Mouse (Mus musculus) T-helper 2 cell (primary cell): ENCODE results near the gene Kif13a.

ENCODE experiments used
- in situ Hi-C: fragments of 300-600 bp; cut with MboI, MseI; formaldehyde crosslinking; loops from one replicate; pipeline ENCODE4 v1.15.1; 2025; ENCODE audit warnings: high pct_unique_total_duplicates

Kif13a gene

GRCm38 (mm10) chr13:46735219-46735807 is 194.4 kb downstream of the Kif13a start:
- in situ Hi-C loops: no loop called here

- in situ Hi-C loops: no loop called here
These were observed 199.7 kb downstream of the Kif13a start for GRCm38 (mm10) chr13:46729998-46730397.

- in situ Hi-C loops: no loop called here
These were observed 201.3 kb downstream of the Kif13a start for GRCm38 (mm10) chr13:46728411-46728810.

DNA sequence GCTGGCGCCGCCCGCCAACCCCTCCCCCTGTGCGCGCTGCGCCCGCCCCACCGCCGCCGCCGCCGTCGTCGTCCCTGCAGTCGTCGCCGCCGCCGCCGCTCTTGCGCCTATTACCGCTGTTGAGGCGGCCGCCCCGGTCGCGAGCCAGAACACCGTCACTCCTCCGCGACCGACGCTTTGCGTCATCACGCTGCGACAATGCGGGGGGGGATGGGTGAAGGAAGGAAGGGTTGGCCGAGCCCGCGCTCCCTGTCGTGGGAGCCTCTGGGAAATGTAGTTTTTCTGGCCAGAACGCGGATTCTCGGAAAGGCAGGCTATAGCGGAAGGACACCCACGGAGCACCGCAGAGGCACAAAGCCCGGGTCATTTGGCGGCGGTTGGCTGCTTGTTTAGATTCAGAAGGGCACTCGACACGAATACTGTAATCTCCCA is 201.8 kb downstream of the Kif13a start, which contains the start of gene Nup153:
Nup153 (minus strand) TSS at position 104 of the 432 bp plus-strand sequence.
- in situ Hi-C loops: no loop called here

GRCm38 (mm10) chr13:46727038-46727836 is 202.4 kb downstream of the Kif13a start:
- in situ Hi-C loops: no loop called here

DNA sequence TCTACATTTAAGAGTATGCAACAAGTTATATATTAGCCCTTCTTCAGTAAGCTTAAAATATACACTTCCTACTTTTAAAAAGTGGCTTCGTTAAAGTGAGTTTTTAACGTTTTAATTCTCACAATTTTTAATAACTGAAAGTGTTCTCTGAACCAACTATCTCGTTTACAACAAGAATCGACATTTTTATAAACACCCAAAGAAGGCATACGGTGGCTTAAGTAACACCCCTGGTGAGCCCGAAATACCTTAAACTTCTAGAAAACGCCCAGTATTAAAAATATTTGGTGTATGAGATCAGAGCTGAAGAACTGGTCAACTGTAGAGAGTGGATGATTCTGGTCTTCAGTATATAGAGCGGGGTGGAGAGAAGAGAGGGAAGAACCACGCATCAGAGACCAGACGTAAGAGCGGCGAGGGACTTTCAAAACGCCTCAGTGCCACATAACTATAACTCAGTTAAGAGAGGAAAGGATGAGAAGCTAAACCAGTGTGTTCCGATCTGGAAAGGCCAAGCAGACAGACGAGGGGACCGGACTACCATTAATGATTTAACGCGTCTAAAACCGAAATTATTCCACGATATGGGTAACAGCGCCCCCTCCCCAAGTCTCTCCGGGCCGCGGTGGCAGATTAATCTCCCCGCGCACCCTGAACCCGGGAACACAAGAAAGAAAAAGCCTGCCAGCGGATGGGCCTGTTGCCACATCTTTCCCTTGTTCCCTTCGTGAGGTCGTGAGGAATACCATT is 203.2 kb downstream of the Kif13a start:
- in situ Hi-C loops: no loop called here

- in situ Hi-C loops: no loop called here
These were observed 204.4 kb downstream of the Kif13a start for GRCm38 (mm10) chr13:46725227-46725626.

- in situ Hi-C loops: no loop called here
These were observed 205.3 kb downstream of the Kif13a start for GRCm38 (mm10) chr13:46724371-46724770.

GRCm38 (mm10) chr13:46721009-46721408 is 208.7 kb downstream of the Kif13a start:
- in situ Hi-C loops: no loop called here

DNA sequence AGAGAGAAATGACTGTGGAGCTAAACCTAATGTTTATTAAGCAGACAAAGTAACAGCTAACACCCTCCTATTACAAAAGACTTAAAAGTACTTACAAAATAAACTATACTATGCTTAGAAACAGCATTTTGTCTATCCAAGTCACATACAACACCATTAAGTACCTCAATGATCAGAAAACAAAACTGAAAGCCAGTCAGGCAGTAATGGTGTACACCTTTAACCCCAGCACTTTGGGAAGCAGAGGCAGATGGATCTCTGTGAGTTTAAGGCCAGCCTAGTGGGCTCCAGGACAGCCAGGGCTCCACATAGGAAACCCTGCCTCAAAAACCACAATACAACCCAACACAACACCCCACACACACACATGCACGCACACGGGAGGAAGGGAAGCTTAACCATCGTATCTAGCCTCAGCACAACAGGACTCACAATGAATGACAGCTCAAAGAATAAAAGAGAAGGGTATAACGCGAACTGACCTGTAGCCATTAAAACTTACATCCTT is 210.7 kb downstream of the Kif13a start:
- in situ Hi-C loops: loop anchor here (5.0 kb wide), 1 partner anchor 37 kb away; no protein-coding TSS in a partner anchor

DNA sequence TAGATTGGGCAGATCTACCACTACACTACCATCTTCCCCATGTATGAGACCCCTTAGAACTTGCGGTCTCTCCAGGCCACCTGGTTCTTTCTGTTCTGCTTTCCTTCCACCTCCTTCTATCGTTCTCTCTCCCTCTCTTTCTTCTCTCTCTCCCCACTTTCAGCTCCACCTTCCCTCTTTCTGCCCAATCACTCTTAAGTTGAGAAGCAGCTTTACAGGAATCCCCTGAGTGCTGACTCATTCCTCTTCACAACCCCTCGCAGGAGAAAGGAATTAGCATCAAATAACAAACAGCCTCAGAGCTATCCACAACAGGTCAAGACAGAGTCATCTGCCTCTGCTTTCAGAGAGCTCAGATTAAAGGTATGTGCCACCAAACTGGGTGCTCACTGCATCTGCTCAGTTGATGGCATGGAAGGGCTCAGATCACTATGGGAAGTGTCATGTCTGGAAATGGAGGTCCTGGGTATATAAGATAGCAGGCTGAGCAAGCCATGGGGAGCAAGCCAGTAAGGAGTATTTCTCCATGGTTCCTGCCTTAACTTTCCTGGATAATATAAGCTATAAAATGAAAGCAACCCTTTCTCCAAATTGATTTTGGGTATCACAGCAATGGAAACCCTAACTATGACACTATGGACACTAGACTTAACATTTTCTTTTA is 213.6 kb downstream of the Kif13a start:
- in situ Hi-C loops: loop anchor here (5.0 kb wide), 1 partner anchor 34 kb away; no protein-coding TSS in a partner anchor

- in situ Hi-C loops: no loop called here
These were observed 216.2 kb downstream of the Kif13a start for GRCm38 (mm10) chr13:46713486-46713885.

DNA sequence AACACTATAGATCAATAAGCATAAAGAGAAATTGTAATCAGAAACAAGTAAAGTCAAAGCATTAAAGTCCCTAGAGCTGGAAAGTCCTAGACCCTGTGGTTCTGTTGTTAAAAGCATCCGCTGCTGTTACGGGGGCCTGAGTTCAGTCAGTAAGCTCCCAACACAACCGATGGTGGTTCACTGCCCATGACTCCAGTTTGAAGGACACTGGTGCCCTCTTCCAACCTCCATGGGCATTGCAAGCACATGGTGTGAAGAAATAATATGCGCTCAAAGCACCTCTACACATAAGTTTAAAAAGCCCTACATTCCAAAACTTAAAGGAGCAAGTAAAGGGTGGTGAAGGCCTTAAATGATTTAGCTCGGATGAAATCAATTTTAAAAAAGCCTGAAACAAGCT is 226.5 kb downstream of the Kif13a start:
- in situ Hi-C loops: no loop called here

- in situ Hi-C loops: no loop called here
These were observed 228.2 kb downstream of the Kif13a start for GRCm38 (mm10) chr13:46701486-46701885.

DNA sequence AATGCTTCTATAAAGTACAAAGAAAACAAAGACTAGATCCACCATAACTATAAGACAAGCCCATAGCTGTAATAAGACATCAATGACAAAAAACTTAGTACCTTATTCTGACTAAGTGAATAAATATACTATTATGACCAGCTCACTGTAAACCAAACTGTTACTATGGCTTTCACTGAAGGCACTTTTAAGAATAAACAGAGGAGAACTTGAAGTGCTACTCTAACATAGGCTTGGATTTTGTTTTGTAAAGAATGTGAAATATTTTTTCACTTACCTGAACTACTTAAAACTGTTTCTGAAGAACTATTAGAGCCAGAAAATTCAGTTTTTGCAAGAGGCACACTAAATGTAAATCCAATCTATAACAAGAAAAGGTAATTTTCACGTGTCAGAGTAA is 230.3 kb downstream of the Kif13a start:
- in situ Hi-C loops: no loop called here
